Mouse (Mus musculus) bone marrow macrophage, adult 2 months (primary cell): ENCODE measurements around the gene Ralgps2.

ENCODE experiments used
- CTCF ChIP-seq: IDR thresholded peaks from 2 replicates; pipeline ENCODE4 v1.5.1; 2012; ENCODE audit warnings: low read depth, mild to moderate bottlenecking, low read length, moderate library complexity
- POLR2A ChIP-seq: IDR thresholded peaks from 2 replicates; pipeline ENCODE4 v1.6.1; 2012; ENCODE audit warnings: mild to moderate bottlenecking, low read depth, low read length, borderline replicate concordance

DNA sequence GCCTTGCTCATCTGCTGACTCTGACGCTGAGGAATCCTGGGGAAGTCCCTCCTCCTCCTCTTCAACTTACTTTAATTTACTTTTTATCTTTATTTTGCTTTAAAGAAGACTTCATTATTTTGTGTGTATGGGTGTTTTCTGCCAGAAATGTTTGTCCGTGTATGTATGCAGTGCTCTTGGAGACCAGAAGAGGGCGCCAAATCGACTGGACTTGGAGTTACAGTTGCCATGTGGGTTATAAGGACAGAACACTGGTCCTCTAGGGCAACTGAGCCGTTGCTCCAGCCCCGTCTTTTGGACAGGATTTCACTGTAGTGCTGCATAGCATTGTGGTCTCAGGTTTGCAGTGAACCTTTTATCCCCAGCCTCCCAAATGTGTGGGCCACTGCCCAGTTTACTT is 174.8 kb downstream of the Ralgps2 start:
- TF ChIP-seq POLR2A (no peak), CTCF (no peak; the same call in 1 of the 2 replicates)
